Mouse (Mus musculus) C2C12 (cell line): Measurements from ENCODE around the gene 0610012G03Rik.

ENCODE experiments used
- CEBPB ChIP-seq: IDR thresholded peaks from one replicate; pipeline ENCODE4 v1.6.1; 2011; ENCODE audit warnings: low read depth, mild to moderate bottlenecking, control low read depth, moderate library complexity
- CTCF ChIP-seq: IDR thresholded peaks from one replicate; pipeline ENCODE4 v1.5.1; 2011; ENCODE audit not compliant: control insufficient read depth, insufficient read depth, insufficient read length
- MAX ChIP-seq: IDR thresholded peaks from one replicate; pipeline ENCODE4 v1.6.1; 2011; ENCODE audit warnings: mild to moderate bottlenecking, control low read depth
- MYOD1 ChIP-seq: IDR thresholded peaks from one replicate; pipeline ENCODE4 v1.6.1; 2011; ENCODE audit warnings: low read depth; ENCODE audit not compliant: control insufficient read depth, insufficient read length
- MYOG ChIP-seq: IDR thresholded peaks from one replicate; pipeline ENCODE4 v1.6.1; 2011; ENCODE audit not compliant: control insufficient read depth, insufficient read length; ENCODE audit errors: extremely low read depth
- USF1 ChIP-seq: IDR thresholded peaks from one replicate; pipeline ENCODE4 v1.6.1; 2011; ENCODE audit warnings: low read depth, mild to moderate bottlenecking, control low read depth, moderate library complexity

DNA sequence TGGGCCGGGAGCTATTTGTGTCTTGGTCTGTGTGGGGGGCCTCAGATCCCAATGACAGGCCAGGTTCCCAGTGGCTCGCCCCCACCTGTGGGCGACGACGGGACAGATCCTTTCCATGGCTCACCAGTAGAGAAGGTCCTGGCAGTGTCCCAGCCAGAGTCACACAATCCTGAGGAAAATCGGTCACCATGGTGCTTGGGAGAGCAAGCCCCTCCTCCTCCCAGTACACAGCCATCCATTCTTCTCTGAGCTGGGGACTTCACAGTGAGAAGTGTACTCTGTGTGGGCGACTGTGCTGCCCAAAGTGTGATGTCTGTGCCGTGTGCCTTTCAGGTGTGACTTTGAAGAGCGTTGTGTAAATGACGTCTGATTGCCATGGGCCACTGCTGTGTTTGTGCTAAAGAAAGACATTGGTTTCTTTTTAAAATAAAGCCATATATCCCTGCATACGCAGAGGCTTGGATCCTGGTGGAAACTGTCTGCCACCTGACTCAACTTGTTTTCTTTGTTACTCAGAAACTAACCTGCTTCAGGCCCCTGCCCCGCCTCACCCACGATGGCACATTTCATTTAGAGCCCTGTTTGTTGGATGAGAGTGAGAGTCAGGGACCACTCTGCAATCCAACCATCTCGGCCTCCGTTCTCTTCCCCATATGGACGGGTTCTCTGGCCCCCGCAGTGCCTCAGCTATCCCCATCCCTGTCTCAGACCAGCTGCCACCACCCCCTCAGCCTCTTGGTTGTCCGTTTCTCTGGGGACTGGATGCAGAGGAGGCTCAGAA lies 49.6 kb downstream of the 0610012G03Rik start:
- TF ChIP-seq MAX: no peak
- no peak for TF ChIP-seq CTCF
- TF ChIP-seq MYOG: no peak
- no peak for TF ChIP-seq USF1
- no peak for TF ChIP-seq MYOD1
- no peak for TF ChIP-seq CEBPB
